Mouse (Mus musculus): ENCODE data around the gene Ell3. TPM values are rescaled to one million over a fixed set of nuclear protein-coding genes. Genes with fewer than 3 reads are reported as not detected.

Ell3 gene
- total RNA-seq, 2 experiments from 2014 or later: not detected

DNA sequence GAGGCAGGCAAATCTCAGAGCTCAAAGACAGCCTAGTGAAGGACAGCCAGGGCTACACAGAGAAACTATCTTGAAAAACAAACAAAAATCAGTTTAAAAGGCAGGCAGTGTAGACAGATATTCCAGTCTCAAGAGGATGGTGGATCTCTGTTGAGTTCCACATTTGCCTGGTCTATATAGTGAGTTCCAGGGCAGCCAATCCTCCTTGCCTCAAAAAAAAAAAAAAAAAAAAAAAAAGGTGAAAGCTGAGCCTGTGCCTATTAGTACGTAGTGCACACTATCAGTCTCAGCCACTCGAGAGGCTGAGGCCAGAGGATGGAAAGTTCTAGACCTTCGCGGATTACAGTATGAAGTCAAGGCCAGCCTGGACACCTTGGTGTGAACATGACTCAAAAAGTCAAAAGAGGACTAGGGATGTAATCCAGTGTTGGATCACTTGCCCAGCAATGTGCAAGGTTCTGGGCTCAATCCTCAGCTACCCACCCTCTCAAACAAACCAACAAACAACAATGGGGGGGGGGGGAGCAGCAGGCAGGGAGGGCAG, 31.2 kb downstream of the Ell3 start:
- intact Hi-C loops (cut with DNase I): no loop called here
- DNase-seq (ENCODE audit: low spot score in 2 of 2): no peak

DNA sequence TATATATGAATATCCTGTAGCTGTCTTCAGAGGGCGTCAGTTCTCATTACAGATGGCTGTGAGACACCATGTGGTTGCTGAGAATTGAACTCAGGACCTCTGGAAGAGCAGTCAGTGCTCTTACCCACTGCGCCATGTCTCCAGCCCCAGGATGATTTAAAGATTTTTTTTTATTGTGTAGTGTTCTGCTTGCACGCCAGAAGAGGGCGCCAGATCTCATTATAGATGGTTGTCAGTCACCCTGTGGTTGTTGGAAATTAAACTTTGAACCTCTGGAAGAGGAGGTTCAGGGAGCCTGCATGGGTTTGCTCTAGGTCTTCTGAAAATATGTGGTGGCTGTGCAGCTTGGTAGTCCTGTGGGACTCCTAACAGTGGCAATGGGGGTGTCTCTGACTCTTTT, 35.9 kb downstream of the Ell3 start:
- DNase-seq (ENCODE audit: low spot score in 2 of 2): peak in 1 of 2 experiments; percentile 7
- intact Hi-C loops (cut with DNase I): no loop called here

DNA sequence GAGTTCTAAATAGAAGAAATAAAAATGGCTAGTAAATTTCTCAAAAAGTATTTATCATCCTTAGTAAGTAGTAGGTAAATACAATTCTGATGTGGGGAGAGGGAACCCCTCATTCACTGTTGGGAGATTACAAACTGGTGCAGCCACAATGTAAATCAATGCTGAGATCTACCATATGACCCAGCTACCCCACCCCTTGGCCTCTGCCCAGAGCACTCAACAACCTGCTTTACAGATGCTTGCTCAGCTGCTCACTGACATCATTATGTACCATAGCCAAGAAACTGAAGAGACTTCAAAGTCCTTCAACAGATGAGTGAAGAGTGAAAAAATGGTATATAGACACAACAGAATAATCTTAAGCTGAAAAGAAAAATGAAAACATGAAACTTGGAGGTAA, 40.8 kb downstream of the Ell3 start:
- intact Hi-C loops (cut with DNase I): no loop called here
- no peak for DNase-seq (ENCODE audit: low spot score in 2 of 2)

DNA sequence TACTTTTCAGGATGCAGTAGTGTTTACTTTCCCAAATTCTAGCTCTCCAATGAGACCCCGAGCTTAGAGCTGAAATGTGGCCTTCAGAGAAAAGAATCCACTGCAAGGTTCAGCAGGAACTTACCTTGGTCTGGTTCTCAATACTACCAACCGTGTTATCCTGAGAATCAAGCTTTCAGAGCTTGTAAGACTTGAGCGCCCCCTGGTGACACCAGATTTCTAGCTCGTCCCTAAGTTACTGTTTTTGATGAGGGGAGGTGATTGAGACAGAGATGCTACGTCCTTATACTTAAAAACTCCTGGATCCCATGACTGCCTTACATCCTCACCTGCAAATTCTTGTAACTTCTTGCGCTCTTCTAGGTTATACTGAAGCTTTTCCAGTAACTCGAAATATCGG, 47.5 kb downstream of the Ell3 start:
- intact Hi-C loops (cut with DNase I): loop anchor here (2.0 kb wide), 1 partner anchor 40 kb away; the partner anchor contains the start of gene Ckmt1
- DNase-seq (ENCODE audit: low spot score in 2 of 2): peak; percentile 79 to 90

Small RNAs within 50 kb of the gene (microRNA-seq; reads per million reads assigned to microRNA genes)
- gene Gm22953: 0 reads per million in 2 experiments

Other genes starting within 250 kb of the Ell3 start
- gene Trp53bp1, start 172.9 kb downstream of the Ell3 start, total RNA-seq (2021): 100 to 1,000 TPM; 131 to 158 TPM
- gene Map1a, start 154.7 kb downstream of the Ell3 start, total RNA-seq (2021): 100 to 1,000 TPM; 524 to 622 TPM
- 100 to 1,000 TPM; 111 to 122 TPM for gene Ppip5k1, start 88.9 kb downstream of the Ell3 start, total RNA-seq (2021)
- 100 to 1,000 TPM; 371 to 391 TPM for gene Ckmt1, start 86.6 kb downstream of the Ell3 start, total RNA-seq (2021)
- under 1 TPM; 0.09 to 0.62 TPM for gene Strc, start 57.1 kb downstream of the Ell3 start, total RNA-seq (2021)
- gene Pdia3, start 30.5 kb downstream of the Ell3 start, total RNA-seq (2021): 100 to 1,000 TPM; 207 to 216 TPM
- 1 to 10 TPM; 4.2 to 5.7 TPM for gene Catsper2, start 30.5 kb downstream of the Ell3 start, total RNA-seq (2021)
- 100 to 1,000 TPM; 188 to 195 TPM for gene Serf2, start 4.9 kb upstream of the Ell3 start, total RNA-seq (2021)
- gene Hypk, start 9.0 kb upstream of the Ell3 start, total RNA-seq (2021): 10 to 100 TPM; 13.9 to 16.1 TPM
- gene Serinc4, start 12.5 kb upstream of the Ell3 start, total RNA-seq (2021): under 1 TPM; 0.46 to 0.62 TPM
- gene Mfap1b, start 29.8 kb upstream of the Ell3 start, total RNA-seq (2021): 10 to 100 TPM; 39.9 to 40.9 TPM
- 10 to 100 TPM; 35.3 to 38.0 TPM for gene Mfap1a, start 62.4 kb upstream of the Ell3 start, total RNA-seq (2021)
- gene Wdr76, start 62.4 kb upstream of the Ell3 start, total RNA-seq (2021): 1 to 10 TPM; 4.2 to 4.4 TPM

All from left cerebral cortex, postnatal 25 days (tissue).